Mouse (Mus musculus) liver, embryonic 14.5 days (tissue): ENCODE data around the gene Rtn4r. TPM values are rescaled to one million over a fixed set of nuclear protein-coding genes. Genes with fewer than 3 reads are reported as not detected.

Experiments
- ATAC-seq: fragments of 200-750 bp; cut with Nextera tagmentation; 2 replicates; pipeline ENCODE4 v1.8.0; 2017; ENCODE audit warnings: moderate number of reproducible peaks, mild to moderate bottlenecking, moderate library complexity; ENCODE audit not compliant: insufficient read depth
- DNase-seq, 3 experiments: peaks; one replicate each; pipeline ENCODE4 v3.0.0-alpha.2; 2012 to 2013; ENCODE audit warnings: low read depth in 3 of 3, low spot score in 3 of 3
- H3K27ac ChIP-seq: fragments of 300-500 bp; sonication (generic); 2 replicates; pipeline ENCODE4 v1.5.1; 2014; ENCODE audit warnings: moderate library complexity, mild to moderate bottlenecking, control low read depth, inconsistent platforms
- H3K27me3 ChIP-seq: fragments of 300-500 bp; sonication (generic); 2 replicates; pipeline ENCODE4 v1.6.1; 2014; ENCODE audit warnings: mild to moderate bottlenecking, low read length, moderate library complexity; ENCODE audit not compliant: control insufficient read depth, insufficient read depth
- H3K36me3 ChIP-seq: fragments of 300-500 bp; sonication (generic); replicated peaks from 2 replicates; pipeline ENCODE4 v1.6.1; 2014; ENCODE audit warnings: low read depth; ENCODE audit not compliant: control insufficient read depth, insufficient read depth
- H3K4me1 ChIP-seq, 2 experiments: fragments of 200-500 bp in 1 of 2; fragments of 300-500 bp in 1 of 2; sonication (generic) in 1 of 2; replicated peaks; 2 replicates each; pipeline ENCODE4 v1.6.1; 2012 to 2014; ENCODE audit warnings: antibody characterized with exemption in 1 of 2, inconsistent platforms in 1 of 2, low read length in 1 of 2; ENCODE audit not compliant: control insufficient read depth in 2 of 2, insufficient read depth in 2 of 2
- H3K4me2 ChIP-seq: fragments of 300-500 bp; sonication (generic); 2 replicates; pipeline ENCODE4 v1.6.1; 2014; ENCODE audit warnings: low read depth, mild to moderate bottlenecking, control low read depth, moderate library complexity
- H3K4me3 ChIP-seq, 2 experiments: fragments of 200-500 bp in 1 of 2; fragments of 300-500 bp in 1 of 2; sonication (generic) in 1 of 2; 2 replicates each; pipeline ENCODE4 v1.5.1; 2012 to 2014; ENCODE audit warnings: low read depth in 2 of 2, low read length in 2 of 2, mild to moderate bottlenecking in 2 of 2, control low read depth in 1 of 2, inconsistent platforms in 1 of 2, moderate library complexity in 1 of 2; ENCODE audit not compliant: insufficient read depth in 1 of 2
- H3K9ac ChIP-seq: fragments of 300-500 bp; sonication (generic); replicated peaks from 2 replicates; pipeline ENCODE4 v1.6.1; 2014; ENCODE audit warnings: mild to moderate bottlenecking, control low read depth, moderate library complexity
- H3K9me3 ChIP-seq: fragments of 300-500 bp; sonication (generic); 2 replicates; pipeline ENCODE4 v1.6.1; 2016; ENCODE audit warnings: low read length, mixed read lengths; ENCODE audit not compliant: control insufficient read depth
- CTCF ChIP-seq: IDR thresholded peaks from 2 replicates; pipeline ENCODE4 v1.5.1; 2016; ENCODE audit warnings: antibody characterized with exemption, low read depth, control low read depth
- EP300 ChIP-seq: IDR thresholded peaks from 2 replicates; pipeline ENCODE4 v1.6.1; 2016; ENCODE audit warnings: antibody characterized with exemption, low read depth
- WGBS: fragments of 180-500 bp; shearing (Covaris S2); extraction: QIAGEN DNeasy Blood & Tissue Kit; methylation state at CpG from one replicate; pipeline ENCODE4 v1.1.7; 2014; ENCODE audit not compliant: insufficient replicate concordance; 5-methylcytosine and 5-hydroxymethylcytosine counted together
- polyA plus RNA-seq, 2 experiments: library from polyadenylated mRNA; depleted of rRNA in 1 of 2; stranded (reverse) in 1 of 2; unstranded in 1 of 2; fragments of >200 nt; fragmentation: Nextera tagmentation in 1 of 2; extraction: Ambion mirVana in 1 of 2; gene quantifications; 2 replicates each; pipeline versions ENCODE4 v1.2.1 to v1.2.3; 2012 to 2014

Gene Rtn4r
- polyA plus RNA-seq, 2 experiments: 0.46 to 0.52 TPM

- Histone ChIP-seq H3K4me2 (no peak overlapping the region), H3K9me3 (no peaks in the 10 kb centered on the region), H3K4me1 (no peaks in the 10 kb centered on the region; a peak in 1 of 4 replicates), H3K27me3 (peaks cover 31% of the 10 kb centered on the region), H3K4me3 (no peak overlapping the region), H3K9ac (no peak overlapping the region), H3K27ac (no peak overlapping the region), H3K36me3 (no peaks in the 10 kb centered on the region)
- TF ChIP-seq EP300 (no peak), CTCF (no peak)
- no peak for DNase-seq
- 51% methylated on average over 4 of the region's 4 CpGs for WGBS
- ATAC-seq: no peak
Observed at GRCm38 (mm10) chr16:18124040-18124439, 3.4 kb upstream of the Rtn4r start.

- TF ChIP-seq EP300 (no peak), CTCF (no peak)
- DNase-seq (no peak), ATAC-seq (no peak)
- Histone ChIP-seq H3K9me3 (no peaks in the 10 kb centered on the region), H3K4me2 (no peak overlapping the region), H3K27ac (no peak overlapping the region), H3K36me3 (no peaks in the 10 kb centered on the region), H3K27me3 (peaks cover 36% of the 10 kb centered on the region), H3K9ac (no peak overlapping the region), H3K4me3 (no peak overlapping the region), H3K4me1 (no peaks in the 10 kb centered on the region; a peak in 1 of 4 replicates)
- WGBS: 15% methylated on average over 5 of the region's 5 CpGs
Observed at GRCm38 (mm10) chr16:18124626-18125025, 2.8 kb upstream of the Rtn4r start.

DNA sequence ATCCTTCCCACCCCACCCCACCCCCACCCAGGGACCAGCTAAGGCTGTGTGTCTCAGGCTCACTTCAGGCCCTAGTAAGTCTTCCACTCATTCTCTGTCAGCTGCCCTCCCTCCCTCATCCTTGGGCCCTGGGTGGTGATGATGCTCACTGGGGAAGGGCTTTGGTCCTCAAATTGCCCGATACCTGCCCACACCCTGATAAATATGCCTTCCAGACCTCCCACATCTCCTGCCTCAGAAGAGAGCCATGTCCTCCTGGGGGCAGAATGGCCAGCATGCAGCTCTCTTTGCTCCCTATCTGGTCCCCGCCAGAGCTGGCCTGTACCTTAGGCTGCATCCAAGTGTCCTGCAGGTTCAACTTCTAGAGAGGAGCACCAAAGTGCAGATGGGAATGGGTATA is 2.3 kb upstream of the Rtn4r start:
- WGBS: 62% methylated on average over 2 of the region's 2 CpGs
- H3K27me3 ChIP-seq: peaks cover 36% of the 10 kb centered on the region
- DNase-seq (no peak), ATAC-seq (no peak)
- H3K27ac ChIP-seq: no peak overlapping the region
- no peaks in the 10 kb centered on the region for H3K36me3 ChIP-seq
- no peak overlapping the region for H3K4me3 ChIP-seq
- no peaks in the 10 kb centered on the region; a peak in 1 of 4 replicates for H3K4me1 ChIP-seq
- no peaks in the 10 kb centered on the region for H3K9me3 ChIP-seq
- no peak overlapping the region for H3K4me2 ChIP-seq
- no peak overlapping the region for H3K9ac ChIP-seq
- TF ChIP-seq CTCF (no peak), EP300 (no peak)

DNA sequence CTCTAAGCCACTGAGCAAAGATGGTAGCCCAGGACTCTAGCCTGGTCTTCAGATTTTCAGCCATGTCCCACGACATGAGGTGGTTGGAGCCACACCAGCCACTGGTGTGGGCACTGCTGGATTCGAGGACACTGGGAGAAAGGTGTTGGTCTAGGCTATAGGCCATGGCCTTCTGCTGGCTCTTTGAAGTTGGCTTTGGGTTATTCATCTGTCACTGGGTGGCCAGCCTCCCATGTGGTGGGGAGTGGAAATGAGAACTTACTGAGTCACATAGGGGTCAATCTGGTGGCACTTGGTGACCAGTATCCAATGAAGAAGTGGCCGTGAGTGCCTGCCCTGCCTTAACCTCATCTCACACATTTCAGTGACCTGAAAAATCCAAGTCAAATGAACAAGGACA is 1.2 kb upstream of the Rtn4r start:
- Histone ChIP-seq H3K4me1 (no peaks in the 10 kb centered on the region; a peak in 1 of 4 replicates), H3K27ac (no peak overlapping the region), H3K27me3 (peaks cover 36% of the 10 kb centered on the region), H3K4me2 (no peak overlapping the region), H3K36me3 (no peaks in the 10 kb centered on the region), H3K9ac (no peak overlapping the region), H3K9me3 (no peaks in the 10 kb centered on the region), H3K4me3 (no peak overlapping the region)
- TF ChIP-seq CTCF (no peak), EP300 (no peak)
- WGBS: 49% methylated on average over 3 of the region's 3 CpGs
- ATAC-seq (no peak), DNase-seq (no peak)

DNA sequence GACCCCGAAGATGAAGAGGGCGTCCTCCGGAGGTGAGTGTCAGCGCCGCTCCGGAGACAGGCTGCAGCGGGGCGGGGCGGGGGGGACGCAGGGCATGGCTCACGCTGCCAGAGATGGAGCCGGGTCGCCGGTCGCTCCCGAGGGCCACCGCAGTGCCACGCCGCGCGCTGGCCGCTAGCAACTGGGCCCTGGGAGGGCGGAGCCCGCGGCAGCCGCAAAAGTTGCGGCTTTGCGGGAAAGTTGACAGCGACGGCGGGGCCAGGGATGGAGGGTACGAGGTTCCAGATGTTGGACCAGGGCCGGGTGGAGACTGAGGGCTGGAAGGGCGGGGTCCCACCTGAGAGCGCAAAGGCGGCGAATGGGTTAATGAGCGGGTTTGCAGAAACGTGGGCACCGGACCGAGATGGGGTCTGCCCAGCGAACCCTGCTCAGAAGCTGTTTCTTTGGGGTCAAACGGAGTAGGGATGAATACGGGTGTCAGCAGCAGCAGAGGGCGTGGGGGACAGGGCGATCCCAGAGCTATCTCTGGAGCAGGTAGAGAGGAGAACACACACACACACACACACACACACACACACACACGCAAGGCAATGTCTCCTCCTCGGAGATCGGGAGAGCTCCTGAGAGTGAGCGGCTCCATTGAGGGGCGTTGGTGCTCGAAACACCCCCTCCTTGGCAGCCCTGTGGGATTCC is 575 bp downstream of the Rtn4r start:
- TF ChIP-seq EP300 (no peak), CTCF (no peak; the same call in 1 of the 2 replicates)
- Histone ChIP-seq H3K4me1 (no peaks in the 10 kb centered on the region; a peak in 1 of 4 replicates), H3K4me2 (peak overlapping the region; percentile 46), H3K36me3 (no peaks in the 10 kb centered on the region), H3K9me3 (no peaks in the 10 kb centered on the region), H3K27me3 (peaks cover 36% of the 10 kb centered on the region), H3K4me3 (peak overlapping the region; percentile 43 to 55; a peak in 3 of 4 replicates), H3K9ac (no peak overlapping the region), H3K27ac (no peak overlapping the region)
- WGBS: 2% methylated on average over 52 of the region's 52 CpGs
- ATAC-seq (no peak), DNase-seq (no peak)
